Mouse (Mus musculus): ENCODE data around the gene Sost. TPM values are rescaled to one million over a fixed set of nuclear protein-coding genes. Genes with fewer than 3 reads are reported as not detected.

The Sost gene
- polyA plus RNA-seq, 1 experiment from 2014 or later: 0.12 TPM

DNA sequence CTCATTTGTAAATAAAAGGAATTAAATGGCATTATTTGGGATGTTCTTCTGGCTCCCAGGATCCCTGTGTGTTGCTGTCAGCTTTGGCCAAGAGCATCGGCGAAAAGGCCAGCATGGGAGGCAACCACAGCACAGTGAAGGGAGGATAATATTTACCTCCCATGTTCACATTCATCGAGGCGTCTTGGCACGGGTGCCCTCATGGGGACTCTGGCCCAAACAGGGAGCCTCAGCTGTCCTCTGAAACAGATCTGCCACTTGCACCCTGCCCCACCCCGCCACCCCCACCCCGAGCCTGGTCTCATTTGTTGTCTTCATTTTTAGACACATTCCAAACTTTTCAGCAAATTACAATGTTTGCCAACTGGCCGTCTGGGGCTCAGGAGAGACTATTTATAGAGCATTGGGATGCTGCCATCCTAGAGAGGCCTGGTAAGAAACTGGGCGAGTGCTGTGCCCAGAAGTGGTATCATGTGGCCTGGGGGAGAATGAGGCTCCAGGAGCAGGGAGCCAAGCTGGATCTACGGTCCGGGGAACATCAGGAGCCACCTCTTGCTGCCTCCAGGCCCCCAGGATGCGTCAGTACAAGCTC is 45.4 kb downstream of the Sost start:
- no peak for ATAC-seq
- 77% methylated on average over 12 of the region's 12 CpGs for WGBS
- no peaks in the 10 kb centered on the region for H3K9me3 ChIP-seq (ENCODE audit: control insufficient read depth, low read length)
- H3K4me1 ChIP-seq (ENCODE audit: control insufficient read depth, insufficient read depth, low read length): no peaks in the 10 kb centered on the region
- H3K4me2 ChIP-seq (ENCODE audit: low read depth, low read length): no peak overlapping the region
- 0 out of 2 replicates have a peak, but pooled peaks cover 5% of the 10 kb centered on the region for H3K27me3 ChIP-seq (replicated peaks; ENCODE audit: control insufficient read depth, insufficient read depth, low read length)
- H3K27ac ChIP-seq (ENCODE audit: low read length): no peak overlapping the region
- no peak overlapping the region for H3K9ac ChIP-seq (ENCODE audit: low read depth, low read length)
- no peaks in the 10 kb centered on the region for H3K36me3 ChIP-seq (ENCODE audit: control insufficient read depth, insufficient read depth, low read length)
- H3K4me3 ChIP-seq (ENCODE audit: low read length): no peak overlapping the region

DNA sequence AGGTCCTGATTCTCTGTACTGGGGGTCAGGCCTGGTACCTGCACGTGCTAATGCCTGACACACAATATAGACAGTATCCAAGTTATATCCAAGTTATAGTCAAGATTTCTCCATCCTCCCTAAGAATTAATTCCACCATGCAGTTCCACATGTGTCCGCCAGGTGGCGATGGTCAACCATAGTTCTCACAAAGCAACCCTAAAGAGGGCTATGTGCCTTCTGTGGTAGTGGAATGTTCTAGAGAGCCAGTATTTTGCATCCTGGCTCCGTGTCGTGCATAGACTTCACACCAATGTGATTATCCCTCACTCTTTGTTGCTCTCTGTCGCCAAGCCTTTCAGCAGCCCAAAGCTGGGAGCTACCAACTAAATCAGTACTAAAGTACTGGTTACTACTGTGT is 47.2 kb downstream of the Sost start:
- WGBS: under 1% methylated on average over 6 of the region's 6 CpGs
- Histone ChIP-seq H3K9ac (ENCODE audit: low read depth, low read length) (no peak overlapping the region), H3K4me1 (ENCODE audit: control insufficient read depth, insufficient read depth, low read length) (no peaks in the 10 kb centered on the region), H3K27ac (ENCODE audit: low read length) (no peak overlapping the region), H3K4me2 (ENCODE audit: low read depth, low read length) (no peak overlapping the region), H3K36me3 (ENCODE audit: control insufficient read depth, insufficient read depth, low read length) (no peaks in the 10 kb centered on the region), H3K9me3 (ENCODE audit: control insufficient read depth, low read length) (no peaks in the 10 kb centered on the region), H3K4me3 (ENCODE audit: low read length) (no peak overlapping the region), H3K27me3 (replicated peaks; ENCODE audit: control insufficient read depth, insufficient read depth, low read length) (0 out of 2 replicates have a peak, but pooled peaks cover 5% of the 10 kb centered on the region)
- peak; percentile 68 for ATAC-seq

DNA sequence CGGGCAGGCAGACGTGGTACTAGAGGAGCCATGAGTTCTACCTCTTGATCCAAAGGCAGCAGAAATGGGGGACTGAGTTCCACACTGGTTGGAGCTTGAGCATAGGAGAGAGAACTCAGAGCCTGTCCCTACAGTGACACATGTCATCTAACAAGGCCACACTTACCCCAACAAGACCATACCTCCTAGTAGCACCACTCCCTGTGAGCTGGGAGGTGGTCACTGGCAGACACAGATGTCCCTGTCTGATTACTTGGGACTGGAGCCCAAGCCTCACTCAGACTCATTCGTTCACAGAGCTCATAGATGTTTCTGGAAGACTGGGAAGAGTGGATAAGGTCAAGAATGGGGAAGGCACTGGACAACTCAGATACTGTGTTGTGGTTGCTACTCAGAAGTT is 48.2 kb downstream of the Sost start:
- Histone ChIP-seq H3K27ac (ENCODE audit: low read length) (no peak overlapping the region), H3K27me3 (replicated peaks; ENCODE audit: control insufficient read depth, insufficient read depth, low read length) (peaks cover 5% of the 10 kb centered on the region; the same call in 1 of the 2 replicates), H3K4me3 (ENCODE audit: low read length) (no peak overlapping the region), H3K4me1 (ENCODE audit: control insufficient read depth, insufficient read depth, low read length) (no peaks in the 10 kb centered on the region), H3K36me3 (ENCODE audit: control insufficient read depth, insufficient read depth, low read length) (no peaks in the 10 kb centered on the region), H3K9ac (ENCODE audit: low read depth, low read length) (no peak overlapping the region), H3K4me2 (ENCODE audit: low read depth, low read length) (no peak overlapping the region), H3K9me3 (ENCODE audit: control insufficient read depth, low read length) (no peaks in the 10 kb centered on the region)
- 76% methylated on average over 3 of the region's 3 CpGs for WGBS
- no peak for ATAC-seq

DNA sequence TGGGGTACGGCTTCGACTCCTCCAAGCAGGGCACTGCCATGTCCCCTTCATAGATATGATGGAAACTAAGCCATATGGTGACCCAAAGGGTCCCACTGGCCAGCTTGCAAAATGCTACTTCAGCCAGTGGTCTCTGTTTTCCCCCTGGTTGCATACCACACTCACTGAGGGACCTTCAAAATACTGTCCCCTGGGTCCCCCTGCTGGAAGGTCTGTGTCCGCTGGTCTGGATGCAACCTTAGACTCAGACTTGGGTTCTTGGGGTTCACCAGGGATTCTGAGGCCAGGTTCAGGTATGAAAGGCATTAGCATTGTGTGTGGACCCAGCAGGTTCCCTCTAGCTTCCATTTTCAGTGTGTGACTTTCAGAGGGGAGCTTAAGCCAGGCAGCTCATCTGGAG is 50.0 kb downstream of the Sost start:
- no peak for ATAC-seq
- Histone ChIP-seq H3K9ac (ENCODE audit: low read depth, low read length) (no peak overlapping the region), H3K4me1 (ENCODE audit: control insufficient read depth, insufficient read depth, low read length) (no peaks in the 10 kb centered on the region), H3K9me3 (ENCODE audit: control insufficient read depth, low read length) (no peaks in the 10 kb centered on the region), H3K4me2 (ENCODE audit: low read depth, low read length) (no peak overlapping the region), H3K27ac (ENCODE audit: low read length) (no peak overlapping the region), H3K36me3 (ENCODE audit: control insufficient read depth, insufficient read depth, low read length) (no peaks in the 10 kb centered on the region), H3K4me3 (ENCODE audit: low read length) (no peak overlapping the region), H3K27me3 (replicated peaks; ENCODE audit: control insufficient read depth, insufficient read depth, low read length) (peaks cover 5% of the 10 kb centered on the region; the same call in 1 of the 2 replicates)
- WGBS: 76% methylated on average over 3 of the region's 3 CpGs

- Histone ChIP-seq H3K4me2 (ENCODE audit: low read depth, low read length) (no peak overlapping the region), H3K27ac (ENCODE audit: low read length) (no peak overlapping the region), H3K4me1 (ENCODE audit: control insufficient read depth, insufficient read depth, low read length) (no peaks in the 10 kb centered on the region), H3K9ac (ENCODE audit: low read depth, low read length) (no peak overlapping the region), H3K36me3 (ENCODE audit: control insufficient read depth, insufficient read depth, low read length) (no peaks in the 10 kb centered on the region), H3K4me3 (ENCODE audit: low read length) (no peak overlapping the region), H3K27me3 (replicated peaks; ENCODE audit: control insufficient read depth, insufficient read depth, low read length) (peaks cover 5% of the 10 kb centered on the region; the same call in 1 of the 2 replicates), H3K9me3 (ENCODE audit: control insufficient read depth, low read length) (no peaks in the 10 kb centered on the region)
- 54% methylated on average over 8 of the region's 8 CpGs for WGBS
- no peak for ATAC-seq
These were observed 53.2 kb downstream of the Sost start for GRCm38 (mm10) chr11:101913591-101913990.

Other genes starting within 250 kb of the Sost start
- gene Dhx8, start 234.1 kb downstream of the Sost start, polyA plus RNA-seq (2015; fragmentation: Nextera tagmentation; extraction: Ambion mirVana): 21.4 and 23.0 TPM in 2 replicates
- gene Etv4, start 181.6 kb downstream of the Sost start, polyA plus RNA-seq (2015; fragmentation: Nextera tagmentation; extraction: Ambion mirVana): 3.8 and 4.8 TPM in 2 replicates
- 5.0 and 5.1 TPM in 2 replicates for gene Meox1, start 72.6 kb downstream of the Sost start, polyA plus RNA-seq (2015; fragmentation: Nextera tagmentation; extraction: Ambion mirVana)
- gene Cfap97d1, start 17.3 kb upstream of the Sost start, polyA plus RNA-seq (2015; fragmentation: Nextera tagmentation; extraction: Ambion mirVana): not detected in 2 replicates
- gene Dusp3, start 20.0 kb upstream of the Sost start, polyA plus RNA-seq (2015; fragmentation: Nextera tagmentation; extraction: Ambion mirVana): 27.6 and 29.5 TPM in 2 replicates
- gene Mpp3, start 61.4 kb upstream of the Sost start, polyA plus RNA-seq (2015; fragmentation: Nextera tagmentation; extraction: Ambion mirVana): 5.7 and 6.5 TPM in 2 replicates
- gene Cd300lg, start 74.5 kb upstream of the Sost start, polyA plus RNA-seq (2015; fragmentation: Nextera tagmentation; extraction: Ambion mirVana): 1.9 and 2.0 TPM in 2 replicates
- gene Mpp2, start 121.5 kb upstream of the Sost start, polyA plus RNA-seq (2015; fragmentation: Nextera tagmentation; extraction: Ambion mirVana): 5.8 and 6.2 TPM in 2 replicates
- gene Ppy, start 134.3 kb upstream of the Sost start, polyA plus RNA-seq (2015; fragmentation: Nextera tagmentation; extraction: Ambion mirVana): 3.9 and 6.0 TPM in 2 replicates
- 62.9 and 67.0 TPM in 2 replicates for gene Pyy, start 140.8 kb upstream of the Sost start, polyA plus RNA-seq (2015; fragmentation: Nextera tagmentation; extraction: Ambion mirVana)
- gene Nags, start 178.5 kb upstream of the Sost start, polyA plus RNA-seq (2015; fragmentation: Nextera tagmentation; extraction: Ambion mirVana): 33.8 and 39.1 TPM in 2 replicates
- 23.4 and 26.0 TPM in 2 replicates for gene Tmem101, start 189.4 kb upstream of the Sost start, polyA plus RNA-seq (2015; fragmentation: Nextera tagmentation; extraction: Ambion mirVana)
- 87.9 and 115 TPM in 2 replicates for gene Lsm12, start 218.3 kb upstream of the Sost start, polyA plus RNA-seq (2015; fragmentation: Nextera tagmentation; extraction: Ambion mirVana)
- gene G6pc3, start 222.6 kb upstream of the Sost start, polyA plus RNA-seq (2015; fragmentation: Nextera tagmentation; extraction: Ambion mirVana): 26.7 and 32.1 TPM in 2 replicates